ENCODE assay signal across 9 mouse cellular contexts in genomic region chr2:29751497-29751896, GRCm38 (mm10). TPM values are rescaled to one million over a fixed set of nuclear protein-coding genes. Genes with fewer than 3 reads are reported as not detected.
DNase-seq lines count a peak whose midpoint lies in the region; ATAC-seq and TF ChIP-seq lines count a peak whose summit lies in the region.
"Had no signal": no experiment of that assay in that cellular context is flagged by ENCODE, and none has a peak within 500 bp of the region (broad histone marks: within the 10 kb centered on the region; RNA-seq: fewer than 3 reads in every experiment).

TSS of gene Gm13420 (minus strand) at chr2:29751685.

- TF ChIP-seq POLR2A in cerebellum, adult 2 months (IDR thresholded peaks at IDR 0.05; ENCODE audit: borderline replicate concordance, insufficient read depth, low read length) = no peak

- WGBS in lung, embryonic 14.5 days = 5% methylated on average over 28 of the region's 28 CpGs
- 6% methylated on average over 28 of the region's 28 CpGs for WGBS in cerebellum, adult 2 months

- no peak for ATAC-seq in megakaryocyte, adult 5-6 weeks (ENCODE audit: poor library complexity, severe bottlenecking)
- peak; percentile 70 for ATAC-seq in lung, embryonic 14.5 days (ENCODE audit: insufficient read depth)

- peak within 1 kb of the TSS; percentile 58 for H3K4me2 ChIP-seq in lung, embryonic 14.5 days

- peak within 1 kb of the TSS; percentile 58; the same call in 1 of the 2 replicates for H3K27ac ChIP-seq in lung, embryonic 14.5 days (ENCODE audit: low read depth)
- H3K27ac ChIP-seq in cerebellum, adult 2 months (ENCODE audit: insufficient read depth, low read length) = no peak within 1 kb of the TSS

- peak; percentile 76 for DNase-seq in kidney, adult 9 months
- peak; percentile 50 for DNase-seq in lung, embryonic 14.5 days
- no peak for DNase-seq in MN1 (ENCODE audit: low spot score)
- no peak for DNase-seq in right cerebral cortex, postnatal 25 days
- DNase-seq in layer of hippocampus, postnatal 14 days (ENCODE audit: low spot score in 2 of 2) = no peak
- no peak for DNase-seq in cerebellum, adult 2 months

- peak within 1 kb of the TSS; percentile 33 for H3K9ac ChIP-seq in lung, embryonic 14.5 days

- no peaks in the 10 kb centered on the region for H3K36me3 ChIP-seq in megakaryocyte, embryonic 14.5 days (replicated peaks; ENCODE audit: low read length)
- H3K36me3 ChIP-seq in lung, embryonic 14.5 days (ENCODE audit: insufficient read depth) = no peaks in the 10 kb centered on the region

- H3K27me3 ChIP-seq in megakaryocyte, embryonic 14.5 days (replicated peaks) = peaks cover 64% of the 10 kb centered on the region
- H3K27me3 ChIP-seq in lung, embryonic 14.5 days (ENCODE audit: insufficient read depth, low read length) = peaks cover 56% of the 10 kb centered on the region
- peaks cover 1% of the 10 kb centered on the region; the same call in 1 of the 2 replicates for H3K27me3 ChIP-seq in cerebellum, adult 2 months (ENCODE audit: control insufficient read depth, insufficient read depth, low read length)

- no peak for TF ChIP-seq CTCF in lung, embryonic 14.5 days (IDR thresholded peaks at IDR 0.05; ENCODE audit: low read depth)
- TF ChIP-seq CTCF in cerebellum, adult 2 months (IDR thresholded peaks at IDR 0.05; ENCODE audit: borderline replicate concordance, insufficient read depth, low read depth, low read length) = no peak

- H3K4me1 ChIP-seq in megakaryocyte, embryonic 14.5 days = peaks cover 23% of the 10 kb centered on the region
- H3K4me1 ChIP-seq in lung, embryonic 14.5 days (ENCODE audit: insufficient read depth) = 0 out of 2 replicates have a peak, but pooled peaks cover 3% of the 10 kb centered on the region
- H3K4me1 ChIP-seq in cerebellum, adult 2 months (ENCODE audit: control insufficient read depth, insufficient read depth, low read length) = no peaks in the 10 kb centered on the region

- H3K4me3 ChIP-seq in megakaryocyte, embryonic 14.5 days (replicated peaks) = peak within 1 kb of the TSS; percentile 20
- peak within 1 kb of the TSS; percentile 24 for H3K4me3 ChIP-seq in lung, embryonic 14.5 days (ENCODE audit: low read depth, low read length)
- H3K4me3 ChIP-seq in cerebellum, adult 2 months (replicated peaks; ENCODE audit: insufficient read depth, low read depth, low read length) = no peak within 1 kb of the TSS

- H3K9me3 ChIP-seq in megakaryocyte, embryonic 14.5 days = peaks cover 21% of the 10 kb centered on the region
- H3K9me3 ChIP-seq in lung, embryonic 14.5 days (ENCODE audit: low read depth, low read length) = no peaks in the 10 kb centered on the region

RNA-seq across cellular contexts. Expression of gene Gm13420, which starts in this region (rescaled TPM):
- polyA plus RNA-seq in megakaryocyte, embryonic 14.5 days (2012; ENCODE audit: insufficient read depth, low replicate concordance) = not detected in 2 replicates
- not detected in 2 replicates for total RNA-seq in megakaryocyte, adult 5-6 weeks (2015)
- not detected in 2 replicates for total RNA-seq in megakaryocyte, adult 5-6 weeks (2017)
- 1.6 and 2.1 TPM in 2 replicates for polyA plus RNA-seq in lung, embryonic 14.5 days (2014; fragmentation: Nextera tagmentation; extraction: Ambion mirVana)
- total RNA-seq in layer of hippocampus, postnatal 14 days (2021) = 1 to 10 TPM in 1 of 2 experiments, under 1 TPM in 1; 0.60 to 1.4 TPM
- polyA plus RNA-seq in cerebellum, adult 2 months (2012; rRNA removed) = 0.19 and 0.28 TPM in 2 replicates
- total RNA-seq: MEL had no signal

Comparison
In these comparisons a context has a peak if more than half of its experiments do, and no peak if none do; other contexts are left out.
1. DNase-seq: peak in kidney, adult 9 months (single experiment) and lung, embryonic 14.5 days (single experiment); none in MN1 (single experiment), right cerebral cortex, postnatal 25 days (single experiment), layer of hippocampus, postnatal 14 days (0 of 2) and cerebellum, adult 2 months (0 of 2).